Mouse (Mus musculus) embryonic fibroblast, embryonic 13.5 days (primary cell): Measurements from ENCODE around the gene Arl15.

Experiments used
- CTCF ChIP-seq: IDR thresholded peaks from 2 replicates; pipeline ENCODE4 v1.5.1; 2011; ENCODE audit warnings: mild to moderate bottlenecking, control low read depth, low read length, moderate library complexity, borderline replicate concordance; ENCODE audit not compliant: insufficient read depth
- POLR2A ChIP-seq: IDR thresholded peaks from 2 replicates; pipeline ENCODE4 v1.6.1; 2011; ENCODE audit warnings: low read depth, mild to moderate bottlenecking, control low read depth, low read length, moderate library complexity

- TF ChIP-seq POLR2A (peak; percentile 97), CTCF (no peak)
Observed at GRCm38 (mm10) chr13:113794039-113794704, at the start of gene Arl15.
